Mouse (Mus musculus) intestine, embryonic 15.5 days (tissue): Measurements from ENCODE around the gene Foxd4. TPM values are rescaled to one million over a fixed set of nuclear protein-coding genes. Genes with fewer than 3 reads are reported as not detected.
"Not testable (repeated sequence)": the region's sequence is repeated elsewhere in the genome, so short reads cannot be mapped to it uniquely, and the experiment has no call there.

Experiments
- ATAC-seq: fragments of 200-750 bp; cut with Nextera tagmentation; 2 replicates; pipeline ENCODE4 v1.8.0; 2017; ENCODE audit warnings: moderate TSS enrichment, moderate library complexity
- H3K27ac ChIP-seq: fragments of 300-500 bp; sonication (generic); 2 replicates; pipeline ENCODE4 v1.5.1; 2015; ENCODE audit warnings: mild to moderate bottlenecking, inconsistent platforms
- H3K27me3 ChIP-seq: fragments of 300-500 bp; sonication (generic); replicated peaks from 2 replicates; pipeline ENCODE4 v1.6.1; 2015; ENCODE audit warnings: inconsistent platforms
- H3K36me3 ChIP-seq: fragments of 300-500 bp; sonication (generic); 2 replicates; pipeline ENCODE4 v1.6.1; 2015; ENCODE audit warnings: inconsistent platforms
- H3K4me1 ChIP-seq: fragments of 300-500 bp; sonication (generic); replicated peaks from 2 replicates; pipeline ENCODE4 v1.6.1; 2015; ENCODE audit warnings: inconsistent platforms
- H3K4me2 ChIP-seq: fragments of 300-500 bp; sonication (generic); replicated peaks from 2 replicates; pipeline ENCODE4 v1.6.1; 2015; ENCODE audit warnings: mild to moderate bottlenecking, inconsistent platforms
- H3K4me3 ChIP-seq: fragments of 300-500 bp; sonication (generic); replicated peaks from 2 replicates; pipeline ENCODE4 v1.5.1; 2015; ENCODE audit warnings: inconsistent platforms
- H3K9ac ChIP-seq: fragments of 300-500 bp; sonication (generic); 2 replicates; pipeline ENCODE4 v1.6.1; 2015; ENCODE audit warnings: inconsistent platforms
- H3K9me3 ChIP-seq: fragments of 300-500 bp; sonication (generic); 2 replicates; pipeline ENCODE4 v1.6.1; 2016; ENCODE audit warnings: inconsistent platforms
- WGBS: fragments of 180-500 bp; shearing (Covaris S2); methylation state at CpG from one replicate; pipeline ENCODE4 v1.1.7; 2015; 5-methylcytosine and 5-hydroxymethylcytosine counted together
- polyA plus RNA-seq: library from polyadenylated mRNA; unstranded; fragments of >200 nt; fragmentation: Nextera tagmentation; extraction: Ambion mirVana; gene quantifications from 2 replicates; pipeline ENCODE4 v1.2.1, GENCODE M21; 2015

The Foxd4 gene
- polyA plus RNA-seq, 1 experiment from 2014 or later = not detected

DNA sequence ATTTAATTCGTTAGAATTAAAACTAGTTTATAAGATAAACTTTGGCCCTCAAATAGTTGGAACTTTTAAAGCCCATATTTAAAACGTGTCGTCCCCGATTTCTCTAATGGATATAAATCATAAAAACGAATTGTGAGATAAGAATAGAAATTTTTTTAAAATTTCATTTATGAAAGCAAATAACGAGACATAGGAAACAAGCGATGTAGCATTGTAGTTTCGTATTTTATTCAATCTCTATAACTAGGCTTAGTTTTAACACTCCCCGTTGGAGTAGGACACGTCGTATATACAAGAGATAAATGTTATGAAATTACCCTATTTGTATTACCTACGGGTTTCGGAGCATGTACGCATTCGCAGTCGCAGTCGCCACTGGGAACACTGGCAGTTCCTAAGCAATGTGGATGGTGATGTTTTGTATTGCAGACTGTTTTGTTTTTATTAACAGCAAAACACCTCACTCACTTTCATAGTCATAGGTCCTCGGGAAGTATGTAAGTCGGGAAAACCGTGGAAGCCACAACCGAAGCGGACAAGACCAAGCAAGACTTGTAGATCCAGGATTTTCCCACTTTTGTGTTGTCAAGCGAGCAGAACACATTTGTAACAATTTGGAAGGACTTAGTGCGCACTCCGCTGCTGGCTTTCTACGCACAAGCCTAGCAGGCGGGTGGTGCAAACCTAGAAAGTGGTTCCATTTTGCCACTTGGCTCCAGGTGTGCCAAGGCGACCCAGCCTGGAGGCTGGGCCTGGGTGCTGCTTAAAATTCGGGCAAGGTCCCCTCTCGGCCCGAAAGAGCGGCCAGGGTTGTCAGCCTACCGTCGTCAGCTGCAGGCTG, 2.0 kb downstream of the Foxd4 start:
- Histone ChIP-seq H3K4me3 (peak overlapping the region; percentile 34), H3K9me3 (no peaks in the 10 kb centered on the region), H3K27ac (no peak overlapping the region), H3K4me2 (peak overlapping the region; percentile 75), H3K9ac (no peak overlapping the region), H3K4me1 (peaks cover 21% of the 10 kb centered on the region), H3K36me3 (no peaks in the 10 kb centered on the region), H3K27me3 (peaks cover 64% of the 10 kb centered on the region)
- 4% methylated on average over 34 of the region's 34 CpGs for WGBS
- ATAC-seq = no peak

- Histone ChIP-seq H3K27me3 (peaks cover 60% of the 10 kb centered on the region), H3K4me3 (no peak overlapping the region), H3K4me1 (peaks cover 21% of the 10 kb centered on the region), H3K36me3 (no peaks in the 10 kb centered on the region), H3K9me3 (no peaks in the 10 kb centered on the region), H3K9ac (no peak overlapping the region), H3K4me2 (no peak overlapping the region; the same call in 1 of the 2 replicates), H3K27ac (no peak overlapping the region)
- 3% methylated on average over 20 of the region's 20 CpGs for WGBS
- ATAC-seq = no peak
These were observed 2.9 kb downstream of the Foxd4 start for GRCm38 (mm10) chr19:24897896-24898736.

GRCm38 (mm10) chr19:24897006-24897895, 3.7 kb downstream of the Foxd4 start:
- Histone ChIP-seq H3K4me2 (peak overlapping the region; percentile 40), H3K36me3 (no peaks in the 10 kb centered on the region), H3K9me3 (no peaks in the 10 kb centered on the region), H3K27me3 (peaks cover 53% of the 10 kb centered on the region), H3K4me1 (peaks cover 21% of the 10 kb centered on the region), H3K9ac (no peak overlapping the region), H3K27ac (no peak overlapping the region), H3K4me3 (peak overlapping the region; percentile 19)
- no peak for ATAC-seq
- WGBS = 1% methylated on average over 57 of the region's 57 CpGs

- WGBS = 13% methylated on average over 4 of the region's 4 CpGs
- no peak overlapping the region for H3K9ac ChIP-seq
- peaks cover 46% of the 10 kb centered on the region for H3K27me3 ChIP-seq
- ATAC-seq = no peak
- H3K4me1 ChIP-seq = peaks cover 21% of the 10 kb centered on the region
- H3K27ac ChIP-seq = no peak overlapping the region
- no peaks in the 10 kb centered on the region for H3K36me3 ChIP-seq
- no peak overlapping the region for H3K4me3 ChIP-seq
- H3K9me3 ChIP-seq = no peaks in the 10 kb centered on the region
- no peak overlapping the region for H3K4me2 ChIP-seq
These were observed 4.5 kb downstream of the Foxd4 start for GRCm38 (mm10) chr19:24896536-24896935.

DNA sequence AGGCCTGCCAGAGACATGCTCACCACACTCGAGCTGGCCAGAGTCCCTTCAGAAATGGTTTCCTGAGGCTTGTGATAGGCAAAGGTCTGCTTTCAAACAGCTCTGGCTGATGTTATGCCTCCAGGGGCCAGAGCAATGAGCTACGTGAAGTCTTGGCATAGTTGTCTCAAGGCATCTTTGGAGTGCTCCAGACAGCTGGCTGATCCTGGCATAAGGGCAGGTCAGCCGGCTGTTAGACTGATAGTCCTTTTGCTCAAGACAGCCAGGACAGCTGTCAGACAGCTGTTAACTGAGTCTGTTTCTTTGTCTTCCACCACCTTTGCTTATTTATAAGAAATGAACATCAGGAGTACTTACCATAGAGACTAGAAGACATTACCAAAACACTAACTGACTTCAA, 14.1 kb downstream of the Foxd4 start:
- Histone ChIP-seq H3K27ac (no peak overlapping the region), H3K4me3 (no peak overlapping the region), H3K36me3 (no peaks in the 10 kb centered on the region), H3K9ac (no peak overlapping the region), H3K4me1 (no peaks in the 10 kb centered on the region), H3K4me2 (no peak overlapping the region), H3K9me3 (no peaks in the 10 kb centered on the region), H3K27me3 (no peaks in the 10 kb centered on the region; the same call in 1 of the 2 replicates)
- WGBS = 75% methylated on average over 3 of the region's 3 CpGs
- ATAC-seq = no peak

- 0 out of 2 replicates have a peak, but pooled peaks cover 2% of the 10 kb centered on the region for H3K4me1 ChIP-seq
- H3K27me3 ChIP-seq = no peaks in the 10 kb centered on the region; the same call in 1 of the 2 replicates
- H3K4me3 ChIP-seq = no peak overlapping the region
- H3K36me3 ChIP-seq = no peaks in the 10 kb centered on the region
- 9% methylated on average over 5 of the region's 5 CpGs for WGBS
- H3K9me3 ChIP-seq = no peaks in the 10 kb centered on the region
- no peak overlapping the region for H3K9ac ChIP-seq
- ATAC-seq = no peak
- H3K4me2 ChIP-seq = no peak overlapping the region
- H3K27ac ChIP-seq = no peak overlapping the region
These were observed 15.5 kb downstream of the Foxd4 start for GRCm38 (mm10) chr19:24885504-24885903.

- 50% methylated on average over 4 of the region's 4 CpGs for WGBS
- Histone ChIP-seq H3K9me3 (no peaks in the 10 kb centered on the region), H3K9ac (no peak overlapping the region), H3K4me2 (no peak overlapping the region), H3K27me3 (no peaks in the 10 kb centered on the region; the same call in 1 of the 2 replicates), H3K4me3 (no peak overlapping the region), H3K4me1 (0 out of 2 replicates have a peak, but pooled peaks cover 2% of the 10 kb centered on the region), H3K27ac (no peak overlapping the region), H3K36me3 (no peaks in the 10 kb centered on the region)
- no peak for ATAC-seq
These were observed 19.8 kb downstream of the Foxd4 start for GRCm38 (mm10) chr19:24881237-24881636.

- H3K4me2 ChIP-seq, H3K27me3 ChIP-seq, ATAC-seq, H3K27ac ChIP-seq, H3K4me1 ChIP-seq, H3K4me3 ChIP-seq, H3K9ac ChIP-seq, H3K36me3 ChIP-seq, H3K9me3 ChIP-seq: not testable (repeated sequence)
- 67% methylated on average over 23 of the region's 26 CpGs for WGBS
These were observed 25.7 kb downstream of the Foxd4 start, which contains the start of gene Gm10053 for GRCm38 (mm10) chr19:24875129-24875870. Gene Gm10053 (plus strand): TSS chr19:24875686.

GRCm38 (mm10) chr19:24873873-24874272, 27.1 kb downstream of the Foxd4 start:
- no peak overlapping the region for H3K4me2 ChIP-seq
- no peaks in the 10 kb centered on the region for H3K27me3 ChIP-seq
- WGBS = 33% methylated on average over 2 of the region's 2 CpGs
- no peaks in the 10 kb centered on the region for H3K4me1 ChIP-seq
- H3K27ac ChIP-seq = no peak overlapping the region
- H3K9me3 ChIP-seq = no peaks in the 10 kb centered on the region
- no peaks in the 10 kb centered on the region for H3K36me3 ChIP-seq
- ATAC-seq = peak; percentile 53; the same call in 1 of the 2 replicates
- no peak overlapping the region for H3K9ac ChIP-seq
- H3K4me3 ChIP-seq = no peak overlapping the region

DNA sequence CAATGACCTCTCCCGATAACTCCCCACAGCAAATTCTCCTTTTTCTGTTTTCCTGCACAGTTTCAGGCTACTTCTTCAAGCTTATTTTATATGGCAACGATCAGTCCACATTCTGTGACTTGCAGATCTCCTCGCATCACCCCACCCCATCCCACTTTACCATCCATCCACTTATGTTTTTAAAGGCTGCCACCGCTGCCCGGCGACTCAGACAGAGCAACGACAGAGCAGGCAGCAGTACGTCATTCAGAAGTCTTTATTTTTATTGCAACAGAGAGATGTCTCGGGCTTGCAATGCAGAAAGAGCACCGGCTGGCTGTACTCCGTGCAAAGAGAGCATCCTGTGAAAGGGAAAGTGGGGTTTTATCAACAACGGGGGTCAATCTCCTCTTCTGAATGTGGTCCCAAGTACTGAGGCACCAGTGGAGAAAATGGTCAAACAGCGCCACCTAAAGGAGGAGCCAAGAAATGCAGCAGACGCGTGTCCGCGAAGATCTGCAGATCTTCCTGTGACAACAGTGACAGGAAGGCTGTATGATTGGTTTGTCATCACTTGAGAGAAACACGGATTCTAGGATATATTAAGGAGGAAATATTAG, 29.9 kb downstream of the Foxd4 start:
- ATAC-seq = peak; percentile 36; the same call in 1 of the 2 replicates
- Histone ChIP-seq H3K4me2 (peak overlapping the region; percentile 48), H3K9ac (no peak overlapping the region), H3K27me3 (no peaks in the 10 kb centered on the region), H3K9me3 (no peaks in the 10 kb centered on the region), H3K4me3 (peak overlapping the region; percentile 7; the same call in 1 of the 2 replicates), H3K4me1 (no peaks in the 10 kb centered on the region), H3K27ac (no peak overlapping the region), H3K36me3 (no peaks in the 10 kb centered on the region)
- WGBS = 14% methylated on average over 18 of the region's 18 CpGs

- H3K4me1 ChIP-seq = 0 out of 2 replicates have a peak, but pooled peaks cover 8% of the 10 kb centered on the region
- no peaks in the 10 kb centered on the region for H3K9me3 ChIP-seq
- H3K27ac ChIP-seq = no peak overlapping the region
- no peak overlapping the region for H3K9ac ChIP-seq
- H3K4me3 ChIP-seq = no peak overlapping the region
- H3K36me3 ChIP-seq = no peaks in the 10 kb centered on the region
- H3K27me3 ChIP-seq = no peaks in the 10 kb centered on the region
- H3K4me2 ChIP-seq = no peak overlapping the region
- 84% methylated on average over 9 of the region's 9 CpGs for WGBS
- ATAC-seq = no peak
These were observed 35.6 kb downstream of the Foxd4 start for GRCm38 (mm10) chr19:24865436-24865835.
